Mouse (Mus musculus) intestine, embryonic 14.5 days (tissue): ENCODE results near the gene Lef1. TPM values are rescaled to one million over a fixed set of nuclear protein-coding genes. Genes with fewer than 3 reads are reported as not detected.

ENCODE experiments used
- ATAC-seq: fragments of 200-750 bp; cut with Nextera tagmentation; replicated peaks from 2 replicates; pipeline ENCODE4 v1.8.0; 2017; ENCODE audit warnings: low read depth, moderate number of reproducible peaks, moderate TSS enrichment, moderate library complexity; ENCODE audit not compliant: low FRiP score, low TSS enrichment
- DNase-seq: peaks from one replicate; pipeline ENCODE4 v3.0.0-alpha.2; 2018; ENCODE audit warnings: low spot score
- H3K27ac ChIP-seq: fragments of 300-500 bp; sonication (generic); 2 replicates; pipeline ENCODE4 v1.5.1; 2014; ENCODE audit warnings: low read depth, mild to moderate bottlenecking, control low read depth
- H3K27me3 ChIP-seq: fragments of 300-500 bp; sonication (generic); replicated peaks from 2 replicates; pipeline ENCODE4 v1.6.1; 2014; ENCODE audit warnings: low read length, control low read depth; ENCODE audit not compliant: control insufficient read depth, insufficient read depth
- H3K36me3 ChIP-seq: fragments of 300-500 bp; sonication (generic); 2 replicates; pipeline ENCODE4 v1.6.1; 2014; ENCODE audit warnings: low read length, control low read depth; ENCODE audit not compliant: control insufficient read depth, insufficient read depth
- H3K4me1 ChIP-seq: fragments of 300-500 bp; sonication (generic); replicated peaks from 2 replicates; pipeline ENCODE4 v1.6.1; 2014; ENCODE audit warnings: low read length, control low read depth, mixed read lengths; ENCODE audit not compliant: control insufficient read depth, insufficient read depth
- H3K4me2 ChIP-seq: fragments of 300-500 bp; sonication (generic); 2 replicates; pipeline ENCODE4 v1.6.1; 2014; ENCODE audit warnings: low read length
- H3K4me3 ChIP-seq: fragments of 300-500 bp; sonication (generic); 2 replicates; pipeline ENCODE4 v1.5.1; 2014; ENCODE audit warnings: low read depth, low read length, control low read depth, mixed read lengths
- H3K9ac ChIP-seq: fragments of 300-500 bp; sonication (generic); 2 replicates; pipeline ENCODE4 v1.6.1; 2014; ENCODE audit warnings: mild to moderate bottlenecking, low read length
- H3K9me3 ChIP-seq: fragments of 300-500 bp; sonication (generic); 2 replicates; pipeline ENCODE4 v1.6.1; 2016; ENCODE audit warnings: low read length, control low read depth; ENCODE audit not compliant: control insufficient read depth
- WGBS: fragments of 180-500 bp; shearing (Covaris S2); extraction: QIAGEN DNeasy Blood & Tissue Kit; methylation state at CpG from one replicate; pipeline ENCODE4 v1.1.7; 2014; 5-methylcytosine and 5-hydroxymethylcytosine counted together
- polyA plus RNA-seq: library from polyadenylated mRNA; unstranded; fragments of >200 nt; fragmentation: Nextera tagmentation; extraction: Ambion mirVana; gene quantifications from 2 replicates; pipeline ENCODE4 v1.2.1, GENCODE M21; 2014

Lef1 gene
- polyA plus RNA-seq, 1 experiment from 2014 or later = 0.69 TPM

GRCm38 (mm10) chr3:131105362-131105761 is 4.9 kb upstream of the Lef1 start:
- H3K9me3 ChIP-seq = no peaks in the 10 kb centered on the region
- no peaks in the 10 kb centered on the region for H3K36me3 ChIP-seq
- no peak overlapping the region for H3K4me3 ChIP-seq
- peak overlapping the region; percentile 63; the same call in 1 of the 2 replicates for H3K4me2 ChIP-seq
- H3K4me1 ChIP-seq = peaks cover 5% of the 10 kb centered on the region
- H3K27me3 ChIP-seq = peaks cover 77% of the 10 kb centered on the region
- 61% methylated on average over 8 of the region's 8 CpGs for WGBS
- DNase-seq (no peak), ATAC-seq (no peak)
- no peak overlapping the region for H3K27ac ChIP-seq
- H3K9ac ChIP-seq = no peak overlapping the region

GRCm38 (mm10) chr3:131105940-131106401 is 4.3 kb upstream of the Lef1 start:
- H3K27me3 ChIP-seq = peaks cover 83% of the 10 kb centered on the region
- under 1% methylated on average over 36 of the region's 36 CpGs for WGBS

GRCm38 (mm10) chr3:131106451-131107291 is 3.6 kb upstream of the Lef1 start:
- peak; percentile 80 for DNase-seq
- Histone ChIP-seq H3K27ac (no peak overlapping the region), H3K36me3 (no peaks in the 10 kb centered on the region), H3K4me3 (peak overlapping the region; percentile 33), H3K4me1 (peaks cover 17% of the 10 kb centered on the region), H3K27me3 (peaks cover 90% of the 10 kb centered on the region), H3K9ac (no peak overlapping the region), H3K4me2 (peak overlapping the region; percentile 63), H3K9me3 (no peaks in the 10 kb centered on the region)
- under 1% methylated on average over 45 of the region's 45 CpGs for WGBS
- no peak for ATAC-seq

More at GRCm38 (mm10) chr3:131105940-131106401, 4.3 kb upstream of the Lef1 start:
- Histone ChIP-seq H3K36me3 (no peaks in the 10 kb centered on the region), H3K9me3 (no peaks in the 10 kb centered on the region), H3K4me2 (peak overlapping the region; percentile 63), H3K4me1 (peaks cover 10% of the 10 kb centered on the region), H3K4me3 (peak overlapping the region; percentile 33), H3K27ac (no peak overlapping the region), H3K9ac (no peak overlapping the region)
- ATAC-seq = no peak; the same call in 1 of the 2 replicates
- peak; percentile 70 for DNase-seq

- no peak overlapping the region for H3K4me2 ChIP-seq
- no peak overlapping the region for H3K27ac ChIP-seq
These were observed 2.8 kb upstream of the Lef1 start for GRCm38 (mm10) chr3:131107301-131108093.

GRCm38 (mm10) chr3:131108094-131108653 is 2.1 kb upstream of the Lef1 start:
- H3K4me2 ChIP-seq = no peak overlapping the region
- peaks cover 27% of the 10 kb centered on the region for H3K4me1 ChIP-seq
- 3% methylated on average over 9 of the region's 9 CpGs for WGBS

More at GRCm38 (mm10) chr3:131107301-131108093, 2.8 kb upstream of the Lef1 start:
- DNase-seq (peak; percentile 78), ATAC-seq (no peak)
- H3K4me1 ChIP-seq = peaks cover 22% of the 10 kb centered on the region
- no peak overlapping the region for H3K9ac ChIP-seq
- peaks cover 93% of the 10 kb centered on the region for H3K27me3 ChIP-seq
- no peaks in the 10 kb centered on the region for H3K36me3 ChIP-seq
- H3K9me3 ChIP-seq = no peaks in the 10 kb centered on the region
- H3K4me3 ChIP-seq = peak overlapping the region; percentile 2; the same call in 1 of the 2 replicates
- under 1% methylated on average over 34 of the region's 34 CpGs for WGBS

GRCm38 (mm10) chr3:131109066-131109685 is 1.1 kb upstream of the Lef1 start:
- Histone ChIP-seq H3K4me3 (peak overlapping the region; percentile 6; the same call in 1 of the 2 replicates), H3K4me2 (no peak overlapping the region), H3K9ac (no peak overlapping the region), H3K9me3 (no peaks in the 10 kb centered on the region), H3K4me1 (peaks cover 27% of the 10 kb centered on the region), H3K27me3 (peaks cover 98% of the 10 kb centered on the region), H3K27ac (no peak overlapping the region), H3K36me3 (no peaks in the 10 kb centered on the region)
- DNase-seq (peak; percentile 68), ATAC-seq (no peak)
- WGBS = 1% methylated on average over 15 of the region's 15 CpGs

More at GRCm38 (mm10) chr3:131108094-131108653, 2.1 kb upstream of the Lef1 start:
- DNase-seq (peak; percentile 64), ATAC-seq (no peak)
- Histone ChIP-seq H3K4me3 (no peak overlapping the region), H3K27ac (no peak overlapping the region), H3K9ac (no peak overlapping the region), H3K27me3 (peaks cover 97% of the 10 kb centered on the region), H3K36me3 (no peaks in the 10 kb centered on the region), H3K9me3 (no peaks in the 10 kb centered on the region)

- Histone ChIP-seq H3K27ac (no peak overlapping the region), H3K4me3 (peak overlapping the region; percentile 6; the same call in 1 of the 2 replicates), H3K9me3 (no peaks in the 10 kb centered on the region), H3K27me3 (peaks cover 98% of the 10 kb centered on the region), H3K4me2 (peak overlapping the region; percentile 75; the same call in 1 of the 2 replicates), H3K9ac (no peak overlapping the region), H3K4me1 (peaks cover 27% of the 10 kb centered on the region), H3K36me3 (no peaks in the 10 kb centered on the region)
- no peak for ATAC-seq
- DNase-seq = no peak
- WGBS = 1% methylated on average over 13 of the region's 14 CpGs
These were observed 593 bp upstream of the Lef1 start for GRCm38 (mm10) chr3:131109686-131110070.
